Mouse (Mus musculus): ENCODE results near the gene Pfn1.

Pfn1 gene

DNA sequence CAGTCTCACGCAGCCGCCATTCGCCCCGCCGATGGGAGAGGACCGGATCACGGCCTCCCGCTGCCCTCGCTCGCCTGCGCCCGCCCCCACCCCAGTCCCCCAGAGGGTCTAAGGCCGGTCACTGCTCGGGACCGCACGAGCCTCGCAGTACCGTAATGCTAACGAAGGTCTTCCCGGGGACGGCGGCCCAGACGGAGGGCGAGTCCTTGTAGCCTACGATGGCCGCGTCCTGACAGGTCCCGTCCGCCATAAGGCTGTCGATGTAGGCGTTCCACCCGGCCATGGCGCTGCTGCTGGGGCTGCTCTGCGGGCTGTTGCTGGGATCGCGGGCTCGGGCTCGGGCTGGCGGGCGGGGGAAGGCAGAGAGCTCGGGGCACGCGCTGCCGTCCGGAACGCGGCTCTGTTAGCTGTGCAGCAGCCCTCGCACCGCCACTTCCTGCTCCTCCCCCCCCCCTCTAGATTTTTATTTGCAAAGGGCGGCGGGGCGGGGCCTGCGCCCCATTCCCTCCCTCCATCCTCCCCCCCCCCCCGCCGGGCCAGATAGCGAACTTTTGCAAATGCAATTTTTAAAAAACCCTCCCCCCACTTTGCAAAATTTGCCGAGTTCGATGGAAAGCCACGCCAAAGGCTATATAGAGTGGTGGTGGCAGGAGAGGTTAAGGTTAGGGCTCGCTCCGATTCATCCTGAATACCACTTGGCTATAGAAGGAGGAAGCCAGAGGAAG lies at the start of gene Pfn1:
Gene Pfn1, minus strand, starts transcription at position 447 of the 725 bp plus-strand sequence.
- DNase-seq (ENCODE audit: low spot score in 2 of 2): peak; percentile 58 to 70

DNA sequence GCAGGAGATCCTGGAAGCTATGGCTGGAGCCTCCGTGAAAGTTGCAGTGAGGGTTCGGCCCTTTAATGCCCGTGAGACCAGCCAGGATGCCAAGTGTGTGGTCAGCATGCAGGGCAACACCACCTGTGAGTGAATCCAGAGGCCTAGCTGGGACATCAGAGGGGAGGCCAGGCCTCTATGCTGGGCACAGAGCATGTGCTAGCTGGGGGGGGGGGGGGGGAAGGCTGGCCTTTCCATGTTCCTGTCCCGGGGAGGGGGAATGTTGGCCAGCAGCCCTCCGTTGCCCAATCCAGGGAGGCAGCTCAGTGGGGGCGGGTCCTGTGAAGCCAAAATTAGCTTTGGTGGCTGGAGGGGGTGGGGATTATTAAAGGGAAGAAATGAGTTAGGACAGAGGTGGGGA lies 48.3 kb upstream of the Pfn1 start:
- no peak for DNase-seq (ENCODE audit: low spot score in 2 of 2)

DNA sequence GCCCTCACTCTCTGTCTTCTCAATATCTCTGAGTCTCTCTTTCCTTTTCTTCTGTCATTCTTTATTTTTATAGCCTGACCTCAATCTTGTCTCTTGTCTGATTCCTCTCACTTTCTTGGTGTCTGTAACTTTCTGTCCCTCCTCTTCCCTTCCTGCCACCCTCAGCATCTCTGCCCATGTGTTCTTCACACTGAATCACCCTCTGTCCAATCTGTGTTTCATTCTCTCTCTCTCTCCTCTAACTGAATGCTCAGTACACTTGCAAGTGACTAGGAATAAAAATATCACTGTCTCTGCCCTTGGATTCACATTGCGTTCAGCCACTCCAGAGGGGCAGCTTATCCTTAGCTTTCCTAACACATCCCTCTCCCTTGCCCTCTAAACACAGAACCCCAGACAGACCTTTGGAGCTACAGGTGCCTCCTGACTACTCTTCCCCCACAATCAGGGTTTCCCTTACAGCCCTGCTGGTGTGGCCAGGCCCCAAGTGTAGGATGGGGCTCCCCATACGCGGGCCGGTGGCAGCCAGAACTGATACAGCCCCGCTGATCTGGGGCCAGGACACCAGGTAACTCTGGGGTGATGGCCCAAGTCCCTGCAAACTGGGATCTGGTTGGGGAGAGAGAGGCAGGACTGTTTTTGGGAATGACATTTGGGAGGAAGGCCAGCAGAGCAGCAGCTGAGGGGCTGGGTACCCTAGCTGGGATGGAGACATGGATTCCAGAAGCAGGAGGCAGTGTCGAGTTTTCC lies 47.7 kb upstream of the Pfn1 start:
- DNase-seq (ENCODE audit: low spot score in 2 of 2): no peak

- no peak for DNase-seq (ENCODE audit: low spot score in 2 of 2)
Observed at GRCm38 (mm10) chr11:70701221-70701955, 46.9 kb upstream of the Pfn1 start.

DNA sequence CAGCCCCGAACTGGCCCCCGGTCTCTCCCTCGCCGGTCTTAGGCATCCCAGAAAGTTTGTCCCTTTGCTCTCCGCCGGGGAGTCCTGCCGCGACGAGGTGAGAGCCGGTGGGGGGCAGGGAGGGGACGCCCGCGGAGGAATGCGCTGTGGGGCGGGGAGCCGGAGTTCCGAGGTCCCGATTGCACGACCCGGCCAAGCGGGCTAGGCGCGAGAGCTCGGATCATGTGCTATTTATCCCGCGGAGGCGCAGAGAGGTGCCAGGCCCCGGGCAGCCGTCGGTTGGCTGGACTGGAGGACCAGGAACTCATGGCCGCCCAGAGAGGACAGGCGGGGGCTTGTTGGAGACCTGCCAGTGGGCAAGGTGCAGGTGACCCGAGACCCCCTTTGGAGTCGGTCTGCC lies 46.2 kb upstream of the Pfn1 start:
- peak; percentile 55 to 63 for DNase-seq (ENCODE audit: low spot score in 2 of 2)

DNA sequence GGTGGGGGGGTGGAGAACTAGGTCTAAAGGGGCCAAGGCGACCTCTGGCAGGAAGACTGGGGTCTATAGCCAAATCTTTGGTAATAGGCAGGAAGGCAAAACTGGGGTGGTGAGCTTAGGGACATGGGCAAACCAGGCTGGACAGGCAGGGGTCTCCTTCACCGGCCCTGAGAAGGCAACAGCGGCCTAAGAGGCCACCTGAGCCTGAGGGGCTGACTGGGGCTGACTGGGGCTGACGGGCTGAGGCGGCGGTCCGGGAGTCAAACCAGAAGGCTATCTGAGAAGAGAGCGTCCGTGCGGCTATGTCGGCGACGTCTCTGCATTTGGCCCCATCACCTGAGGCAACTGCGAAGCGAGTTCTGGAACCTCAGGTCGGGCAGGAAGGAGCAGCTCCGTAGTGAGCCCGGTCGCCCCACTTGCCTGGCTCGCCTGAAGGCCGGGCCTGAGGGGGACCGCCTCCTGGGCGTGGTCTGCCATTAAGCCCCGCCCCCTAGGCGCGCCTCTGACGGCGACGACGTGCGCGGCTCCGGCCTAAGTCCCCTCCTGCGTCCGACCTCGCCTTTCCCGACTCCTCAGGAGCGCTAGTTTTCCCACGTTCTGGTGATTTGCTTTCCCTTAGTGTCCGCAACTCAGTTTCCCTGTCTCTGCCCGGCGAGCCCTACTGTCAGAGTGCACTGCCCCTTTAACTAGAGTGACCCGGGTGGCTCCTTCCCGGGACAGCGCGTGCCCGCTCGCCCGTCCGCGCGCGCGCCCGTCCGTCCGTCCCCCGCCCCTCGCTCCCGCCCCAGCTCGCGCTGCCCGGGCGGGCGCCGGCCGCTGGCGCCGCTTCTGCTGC lies 45.5 kb upstream of the Pfn1 start, which contains the start of the genes Inca1 and Kif1c:
Gene Inca1, minus strand, starts transcription at position 434 of the 835 bp plus-strand sequence.
Gene Kif1c, plus strand, starts transcription at position 827 of the 835 bp plus-strand sequence.
- peak; percentile 86 to 94 for DNase-seq (ENCODE audit: low spot score in 2 of 2)

DNA sequence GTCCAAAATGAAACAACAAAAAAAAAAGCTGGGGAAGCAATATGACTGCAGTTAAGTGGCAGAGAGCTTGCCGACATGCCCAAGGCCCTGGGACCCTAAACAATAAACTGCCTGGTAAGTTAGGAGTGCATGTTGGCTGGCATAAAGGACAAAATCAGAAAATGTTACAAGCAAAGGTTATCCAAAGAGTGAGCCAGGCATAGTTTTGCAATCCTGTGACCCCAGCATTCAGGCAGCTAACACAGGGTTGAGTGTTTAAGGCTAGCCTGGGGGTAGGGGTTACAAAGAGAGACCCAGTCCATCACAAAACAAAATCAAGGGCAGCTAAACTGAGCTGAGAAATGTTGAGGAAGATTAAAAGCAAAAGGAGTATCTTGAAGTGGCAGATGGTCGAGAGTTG lies 44.6 kb upstream of the Pfn1 start:
- no peak for DNase-seq (ENCODE audit: low spot score in 2 of 2)

- DNase-seq (ENCODE audit: low spot score in 2 of 2): no peak
Observed at GRCm38 (mm10) chr11:70697376-70697775, 42.9 kb upstream of the Pfn1 start.

DNA sequence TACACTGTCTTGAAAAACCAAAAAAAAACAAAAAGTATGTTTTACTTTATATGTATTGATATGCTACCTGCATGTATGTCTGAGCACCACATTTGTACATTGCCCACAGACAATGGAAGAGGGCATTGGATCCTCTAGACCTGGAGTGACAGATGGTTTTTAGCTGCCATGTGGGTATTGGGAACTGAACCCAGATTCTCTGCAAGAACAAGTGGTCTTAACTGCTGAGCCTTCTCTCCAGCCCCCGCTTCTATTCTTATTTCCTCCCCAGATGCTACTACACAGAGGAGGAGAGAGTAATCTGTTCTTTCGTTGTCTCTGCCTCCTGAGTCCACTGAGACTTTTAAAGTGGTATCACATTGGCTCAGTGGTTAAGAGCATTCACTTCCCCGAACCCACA lies 39.1 kb upstream of the Pfn1 start:
- no peak for DNase-seq (ENCODE audit: low spot score in 2 of 2)

DNA sequence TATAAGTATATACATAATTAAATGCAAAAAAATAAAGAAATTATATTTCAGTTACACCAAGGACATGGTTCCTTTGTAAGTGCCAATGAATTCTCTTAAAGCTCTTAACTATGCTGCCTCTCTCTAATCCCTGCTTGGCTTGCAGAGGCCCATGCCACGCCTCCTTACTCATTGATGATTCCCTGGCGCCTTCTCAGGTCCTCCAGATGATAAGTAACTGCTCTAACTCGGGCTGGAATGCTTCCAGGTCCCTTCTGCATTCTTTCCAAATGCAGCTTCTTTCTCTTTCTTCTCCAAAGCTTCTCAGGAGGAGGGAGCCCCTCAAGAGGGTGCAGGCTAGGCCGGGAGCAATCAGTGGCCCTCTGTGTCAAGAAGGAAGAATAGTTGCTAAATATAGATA lies 35.1 kb upstream of the Pfn1 start:
- DNase-seq (ENCODE audit: low spot score in 2 of 2): no peak

DNA sequence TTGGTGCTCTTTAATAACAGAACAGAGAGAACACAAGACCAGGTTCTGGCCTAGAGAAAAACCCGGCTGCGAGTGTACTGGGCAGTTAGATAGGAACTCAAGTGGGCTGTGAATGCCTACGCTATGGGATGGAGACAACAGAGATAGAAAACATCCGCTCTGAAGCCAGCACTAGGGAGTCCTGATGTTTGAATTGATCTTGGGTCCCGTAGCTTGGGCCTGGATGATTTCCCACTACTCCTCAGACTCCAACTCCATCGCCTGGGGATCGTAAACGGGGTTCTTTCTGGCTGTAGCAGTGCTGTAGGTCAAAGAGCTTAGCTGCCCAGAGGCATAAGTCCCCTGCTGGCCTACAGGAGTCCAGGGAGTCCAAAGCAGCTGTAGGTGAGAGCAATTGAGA lies 33.9 kb upstream of the Pfn1 start:
- no peak for DNase-seq (ENCODE audit: low spot score in 2 of 2)

DNA sequence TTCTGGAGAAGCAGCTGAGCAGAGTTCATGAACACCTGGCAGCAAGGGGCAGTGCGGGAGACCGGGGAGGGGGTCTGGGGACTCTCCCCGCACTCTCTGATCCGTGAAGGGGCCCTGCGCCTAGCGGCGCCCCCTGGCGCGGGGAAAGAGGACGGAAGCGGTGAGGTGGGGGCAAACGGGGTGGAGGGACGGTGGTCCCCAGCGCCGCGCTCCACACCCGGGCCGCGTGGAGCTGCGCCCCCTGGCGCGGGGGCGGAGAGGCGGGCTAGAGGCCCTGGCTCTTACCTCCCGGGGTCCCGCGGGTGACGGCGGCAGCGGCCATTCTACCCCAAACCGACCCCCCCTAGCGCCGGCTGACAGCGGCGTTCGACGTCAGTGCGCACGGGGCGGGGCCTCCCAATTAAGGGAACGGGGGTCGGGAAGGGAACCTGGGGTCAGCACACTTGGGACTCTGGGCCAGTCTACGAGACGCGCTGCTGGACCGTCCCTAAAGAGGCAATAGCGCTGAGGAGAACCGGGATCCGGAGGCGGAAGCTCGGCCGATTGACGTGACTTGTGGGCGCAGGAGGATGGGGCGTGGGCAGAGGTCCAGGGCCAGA lies 33.3 kb upstream of the Pfn1 start, which contains the start of gene Camta2:
Gene Camta2, minus strand, starts transcription at position 505 of the 599 bp plus-strand sequence.
- peak; percentile 76 to 87 for DNase-seq (ENCODE audit: low spot score in 2 of 2)

GRCm38 (mm10) chr11:70686901-70687566 lies 32.6 kb upstream of the Pfn1 start:
- peak in 1 of 2 experiments; percentile 49 for DNase-seq (ENCODE audit: low spot score in 2 of 2)

- no peak for DNase-seq (ENCODE audit: low spot score in 2 of 2)
Observed at GRCm38 (mm10) chr11:70683640-70684039, 29.2 kb upstream of the Pfn1 start.

DNA sequence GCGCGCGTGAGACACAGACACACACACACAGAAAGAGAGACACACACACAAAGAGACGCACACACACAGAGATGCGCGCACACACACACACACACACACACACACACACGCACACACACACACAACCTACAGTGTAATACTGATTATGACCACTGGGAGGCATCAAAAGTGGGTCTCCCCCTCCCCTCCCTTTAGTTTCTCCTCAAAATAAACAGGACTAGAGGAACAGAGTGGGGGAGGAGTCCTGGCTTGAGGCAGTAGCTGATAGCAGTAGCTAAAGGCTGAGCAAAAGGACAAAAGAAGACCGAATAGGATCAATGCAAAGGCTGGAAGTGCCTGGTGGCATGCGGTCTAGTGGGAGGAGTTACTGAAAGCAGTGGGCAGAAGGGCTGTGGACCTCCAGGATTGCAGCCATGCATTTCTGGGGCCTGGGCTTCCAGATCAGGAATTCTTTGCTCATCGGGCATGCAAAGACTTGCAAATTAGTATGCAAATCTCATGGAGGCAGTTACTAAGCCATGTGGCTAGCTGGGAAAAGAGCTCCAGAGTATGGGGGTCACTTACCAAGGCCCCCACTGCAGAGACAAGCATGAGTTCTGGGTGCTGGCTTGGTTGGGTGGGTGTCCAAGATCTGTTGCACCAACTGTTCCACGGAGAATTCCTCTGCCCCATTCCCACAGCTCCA lies 27.6 kb upstream of the Pfn1 start:
- DNase-seq (ENCODE audit: low spot score in 2 of 2): peak; percentile 47 to 64

GRCm38 (mm10) chr11:70681170-70681569 lies 26.7 kb upstream of the Pfn1 start:
- DNase-seq (ENCODE audit: low spot score in 2 of 2): no peak

DNA sequence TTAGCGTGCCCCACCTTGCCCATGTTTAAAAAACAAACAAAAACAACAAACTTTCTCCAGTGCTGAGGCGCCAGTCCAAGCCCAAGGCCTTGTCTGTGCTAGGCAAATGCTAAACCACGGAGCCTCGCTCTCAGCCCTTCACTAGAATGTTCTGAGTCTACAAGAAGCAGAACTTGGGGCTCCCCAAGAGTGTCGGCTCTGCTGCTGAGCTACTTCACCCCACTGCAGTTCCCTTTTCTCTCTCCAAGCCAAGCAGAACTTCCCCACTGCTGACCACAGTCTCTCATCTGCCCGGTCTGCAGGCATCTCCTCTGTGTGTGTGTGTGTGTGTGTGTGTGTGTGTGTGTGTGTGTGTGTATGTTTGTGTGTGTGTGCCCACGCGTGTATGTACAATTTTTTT lies 25.4 kb upstream of the Pfn1 start:
- no peak for DNase-seq (ENCODE audit: low spot score in 2 of 2)

- no peak for DNase-seq (ENCODE audit: low spot score in 2 of 2)
Observed at GRCm38 (mm10) chr11:70679361-70679760, 24.9 kb upstream of the Pfn1 start.

GRCm38 (mm10) chr11:70678576-70678975 lies 24.1 kb upstream of the Pfn1 start:
- no peak for DNase-seq (ENCODE audit: low spot score in 2 of 2)

GRCm38 (mm10) chr11:70678092-70678491 lies 23.6 kb upstream of the Pfn1 start:
- DNase-seq (ENCODE audit: low spot score in 2 of 2): no peak

Measured in frontal cortex, postnatal 10 days (tissue).